Mouse (Mus musculus) ES-E14 (cell line): ENCODE results near the gene Znhit6.

Experiments used
- CHD2 ChIP-seq: IDR thresholded peaks from 2 replicates; pipeline ENCODE4 v1.6.1; 2014; ENCODE audit warnings: mild to moderate bottlenecking, low read depth, low read length, inconsistent platforms
- HCFC1 ChIP-seq: IDR thresholded peaks from 2 replicates; pipeline ENCODE4 v1.6.1; 2012; ENCODE audit warnings: low read length, inconsistent platforms, borderline replicate concordance; ENCODE audit not compliant: insufficient read depth
- MAFK ChIP-seq: IDR thresholded peaks from 2 replicates; pipeline ENCODE4 v1.6.1; 2014; ENCODE audit warnings: mild to moderate bottlenecking, low read depth, low read length, inconsistent platforms; ENCODE audit not compliant: insufficient read depth
- ZC3H11A ChIP-seq: IDR thresholded peaks from 2 replicates; pipeline ENCODE4 v1.6.1; 2012; ENCODE audit warnings: low read depth, mild to moderate bottlenecking, inconsistent platforms, low read length, borderline replicate concordance
- ZNF384 ChIP-seq: IDR thresholded peaks from 2 replicates; pipeline ENCODE4 v1.6.1; 2012; ENCODE audit warnings: low read depth, low read length, inconsistent platforms

DNA sequence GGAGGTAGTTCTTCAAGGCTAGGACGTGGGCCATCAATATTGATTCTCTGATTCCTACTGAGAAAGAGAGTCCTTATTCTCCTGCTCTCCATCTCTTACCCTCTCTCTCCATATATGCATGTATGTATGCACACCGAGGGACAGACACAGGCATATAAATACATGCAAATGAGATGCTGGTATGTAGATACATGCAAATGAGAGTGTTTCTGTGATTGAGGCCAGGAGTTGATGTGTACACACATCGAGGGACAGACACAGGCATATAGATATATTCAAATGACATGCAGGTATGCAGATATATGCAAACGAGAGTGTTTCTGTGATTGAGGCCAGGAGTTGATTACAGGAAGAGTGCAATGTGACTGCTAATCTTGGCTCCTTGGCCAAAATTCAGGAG is 64.2 kb downstream of the Znhit6 start:
- TF ChIP-seq CHD2 (no peak), MAFK (no peak), ZC3H11A (no peak), ZNF384 (no peak), HCFC1 (no peak)
